ENCODE assay signal across 23 mouse cellular contexts in genomic region chr14:100619656-100620030, GRCm38 (mm10).
DNase-seq lines count a peak whose midpoint lies in the region; ATAC-seq lines count a peak whose summit lies in the region.
"Had no signal": no experiment of that assay in that cellular context is flagged by ENCODE, and none has a peak within 500 bp of the region (broad histone marks: within the 10 kb centered on the region; RNA-seq: fewer than 3 reads in every experiment).

No protein-coding gene starts in this region.

- no peak for DNase-seq in forebrain, embryonic 14.5 days (ENCODE audit: low spot score)
- no peak for DNase-seq in neural tube, embryonic 10.5 days (ENCODE audit: extremely low spot score, low spot score)
- no peak for DNase-seq in frontal cortex, postnatal 14 days (ENCODE audit: low spot score in 2 of 2)
- DNase-seq: adrenal gland, postnatal 14 days; cerebellum, adult 8-10 months; cerebellum, postnatal 36 days; kidney, adult 9 months; kidney, postnatal 14 days; lung, adult 18-20 months; lung, postnatal 14 days; thymus, postnatal 25 days had no signal

- H3K27me3 ChIP-seq in forebrain, embryonic 13.5 days, result no peaks in the 10 kb centered on the region
- H3K27me3 ChIP-seq in forebrain, embryonic 14.5 days (replicated peaks; ENCODE audit: control insufficient read depth, insufficient read depth, low read length), result no peaks in the 10 kb centered on the region
- H3K27me3 ChIP-seq in neural tube, embryonic 14.5 days (ENCODE audit: control insufficient read depth, insufficient read depth, low read length), result no peaks in the 10 kb centered on the region
- H3K27me3 ChIP-seq in midbrain, embryonic 13.5 days, result no peaks in the 10 kb centered on the region
- H3K27me3 ChIP-seq in liver, embryonic 12.5 days (replicated peaks), result no peaks in the 10 kb centered on the region
- H3K27me3 ChIP-seq: embryonic facial prominence, embryonic 15.5 days; limb, embryonic 12.5 days; neural tube, embryonic 12.5 days; stomach, embryonic 15.5 days had no signal

- H3K9me3 ChIP-seq in forebrain, embryonic 13.5 days (replicated peaks), result no peaks in the 10 kb centered on the region
- H3K9me3 ChIP-seq in forebrain, embryonic 14.5 days (replicated peaks; ENCODE audit: control insufficient read depth, low read length), result no peaks in the 10 kb centered on the region
- no peaks in the 10 kb centered on the region for H3K9me3 ChIP-seq in neural tube, embryonic 14.5 days (ENCODE audit: control insufficient read depth, low read length)
- H3K9me3 ChIP-seq in midbrain, embryonic 13.5 days, result no peaks in the 10 kb centered on the region
- H3K9me3 ChIP-seq in liver, embryonic 12.5 days (replicated peaks), result no peaks in the 10 kb centered on the region
- H3K9me3 ChIP-seq: embryonic facial prominence, embryonic 15.5 days; heart, embryonic 10.5 days; limb, embryonic 12.5 days; neural tube, embryonic 12.5 days; stomach, embryonic 15.5 days had no signal

- H3K27ac ChIP-seq in forebrain, embryonic 13.5 days, result no peak overlapping the region
- no peak overlapping the region for H3K27ac ChIP-seq in forebrain, embryonic 14.5 days (ENCODE audit: low read depth, low read length)
- no peak overlapping the region for H3K27ac ChIP-seq in neural tube, embryonic 14.5 days (ENCODE audit: low read depth, low read length)
- H3K27ac ChIP-seq in midbrain, embryonic 13.5 days, result no peak overlapping the region
- no peak overlapping the region for H3K27ac ChIP-seq in liver, embryonic 12.5 days
- H3K27ac ChIP-seq: embryonic facial prominence, embryonic 15.5 days; heart, embryonic 10.5 days; layer of hippocampus, adult 2 months; limb, embryonic 12.5 days; neural tube, embryonic 12.5 days; stomach, embryonic 15.5 days had no signal

- 67% methylated on average over 1 of the region's 1 CpGs for WGBS in forebrain, embryonic 13.5 days
- WGBS in forebrain, embryonic 14.5 days, result 60% methylated on average over 1 of the region's 1 CpGs
- WGBS in neural tube, embryonic 14.5 days, result 50% methylated on average over 1 of the region's 1 CpGs
- 81% methylated on average over 1 of the region's 1 CpGs for WGBS in midbrain, embryonic 13.5 days
- 42% methylated on average over 1 of the region's 1 CpGs for WGBS in liver, embryonic 12.5 days (ENCODE audit: insufficient replicate concordance)

- H3K9ac ChIP-seq in forebrain, embryonic 13.5 days, result no peak overlapping the region
- no peak overlapping the region for H3K9ac ChIP-seq in forebrain, embryonic 14.5 days (ENCODE audit: low read length)
- H3K9ac ChIP-seq in neural tube, embryonic 14.5 days (replicated peaks; ENCODE audit: low read depth, low read length), result no peak overlapping the region
- H3K9ac ChIP-seq in midbrain, embryonic 13.5 days (replicated peaks), result no peak overlapping the region
- H3K9ac ChIP-seq in liver, embryonic 12.5 days, result no peak overlapping the region
- H3K9ac ChIP-seq: embryonic facial prominence, embryonic 15.5 days; limb, embryonic 12.5 days; neural tube, embryonic 12.5 days; stomach, embryonic 15.5 days had no signal

- no peaks in the 10 kb centered on the region for H3K36me3 ChIP-seq in forebrain, embryonic 13.5 days (ENCODE audit: poor library complexity, severe bottlenecking)
- no peaks in the 10 kb centered on the region for H3K36me3 ChIP-seq in forebrain, embryonic 14.5 days (ENCODE audit: control insufficient read depth, insufficient read depth, low read length)
- H3K36me3 ChIP-seq in neural tube, embryonic 14.5 days (ENCODE audit: control insufficient read depth, insufficient read depth, low read length), result no peaks in the 10 kb centered on the region
- H3K36me3 ChIP-seq in midbrain, embryonic 13.5 days, result no peaks in the 10 kb centered on the region
- no peaks in the 10 kb centered on the region for H3K36me3 ChIP-seq in liver, embryonic 12.5 days
- H3K36me3 ChIP-seq: embryonic facial prominence, embryonic 15.5 days; heart, embryonic 10.5 days; limb, embryonic 12.5 days; neural tube, embryonic 12.5 days; stomach, embryonic 15.5 days had no signal

- peaks cover 14% of the 10 kb centered on the region for H3K4me1 ChIP-seq in forebrain, embryonic 13.5 days
- H3K4me1 ChIP-seq in forebrain, embryonic 14.5 days (ENCODE audit: control insufficient read depth, insufficient read depth, low read length), result peaks cover 11% of the 10 kb centered on the region
- peaks cover 3% of the 10 kb centered on the region; the same call in 1 of the 2 replicates for H3K4me1 ChIP-seq in neural tube, embryonic 14.5 days (ENCODE audit: control insufficient read depth, insufficient read depth, low read length)
- H3K4me1 ChIP-seq in midbrain, embryonic 13.5 days (replicated peaks), result peaks cover 10% of the 10 kb centered on the region
- no peaks in the 10 kb centered on the region for H3K4me1 ChIP-seq in liver, embryonic 12.5 days
- H3K4me1 ChIP-seq: embryonic facial prominence, embryonic 15.5 days; heart, embryonic 10.5 days; stomach, embryonic 15.5 days had no signal

- H3K4me2 ChIP-seq in forebrain, embryonic 13.5 days, result no peak overlapping the region
- H3K4me2 ChIP-seq in forebrain, embryonic 14.5 days (ENCODE audit: low read length), result no peak overlapping the region
- H3K4me2 ChIP-seq in neural tube, embryonic 14.5 days (ENCODE audit: low read depth, low read length), result no peak overlapping the region
- H3K4me2 ChIP-seq in midbrain, embryonic 13.5 days (replicated peaks), result no peak overlapping the region
- H3K4me2 ChIP-seq in liver, embryonic 12.5 days, result no peak overlapping the region
- H3K4me2 ChIP-seq: embryonic facial prominence, embryonic 15.5 days; liver, embryonic 11.5 days; neural tube, embryonic 12.5 days; stomach, embryonic 15.5 days had no signal

- no peak overlapping the region for H3K4me3 ChIP-seq in forebrain, embryonic 13.5 days
- no peak overlapping the region for H3K4me3 ChIP-seq in forebrain, embryonic 14.5 days (ENCODE audit: low read depth, low read length)
- H3K4me3 ChIP-seq in neural tube, embryonic 14.5 days (ENCODE audit: low read depth, low read length), result no peak overlapping the region
- no peak overlapping the region for H3K4me3 ChIP-seq in midbrain, embryonic 13.5 days (replicated peaks)
- H3K4me3 ChIP-seq in liver, embryonic 12.5 days, result no peak overlapping the region
- H3K4me3 ChIP-seq: embryonic facial prominence, embryonic 15.5 days; heart, embryonic 10.5 days; layer of hippocampus, adult 2 months; limb, embryonic 12.5 days; neural tube, embryonic 12.5 days; stomach, embryonic 15.5 days had no signal

- peak; percentile 25; the same call in 1 of the 2 replicates for ATAC-seq in forebrain, embryonic 13.5 days
- ATAC-seq in forebrain, embryonic 14.5 days, result no peak; the same call in 1 of the 2 replicates
- ATAC-seq in neural tube, embryonic 14.5 days (ENCODE audit: low read depth), result peak; percentile 38; the same call in 1 of the 2 replicates
- peak; percentile 60; the same call in 1 of the 2 replicates for ATAC-seq in midbrain, embryonic 13.5 days
- no peak for ATAC-seq in liver, embryonic 12.5 days
- ATAC-seq: intestine, embryonic 16.5 days had no signal

Comparison
In these comparisons a context has a peak if more than half of its experiments do, and no peak if none do; other contexts are left out.
1. ATAC-seq: peak in forebrain, embryonic 13.5 days (single experiment), neural tube, embryonic 14.5 days (single experiment) and midbrain, embryonic 13.5 days (single experiment); none in forebrain, embryonic 14.5 days (single experiment) and liver, embryonic 12.5 days (single experiment).